Mouse (Mus musculus) left cerebral cortex, postnatal 36 days (tissue): ENCODE results near the gene Nectin1. TPM values are rescaled to one million over a fixed set of nuclear protein-coding genes. Genes with fewer than 3 reads are reported as not detected.

ENCODE experiments used
- DNase-seq, 2 experiments: peaks; one replicate each; pipeline ENCODE4 v3.0.0; 2021 to 2022; ENCODE audit warnings: low spot score in 2 of 2, mixed read lengths in 1 of 2
- intact Hi-C: fragments of 180-260 bp; cut with DNase I; formaldehyde crosslinking; loops from one replicate; pipeline ENCODE4 v1.15.1; 2025
- total RNA-seq, 2 experiments: library from RNA; stranded (reverse); gene quantifications; 2 replicates each; pipeline ENCODE4 v1.2.3; 2021

Nectin1 gene
- total RNA-seq, 2 experiments from 2014 or later, result 84.8 to 103 TPM

- intact Hi-C loops, result loop anchor here (10.0 kb wide), 1 partner anchor 509 kb away; no protein-coding TSS in a partner anchor
- DNase-seq, result no peak
Measured at GRCm38 (mm10) chr9:43843711-43844127, 99.9 kb downstream of the Nectin1 start.

DNA sequence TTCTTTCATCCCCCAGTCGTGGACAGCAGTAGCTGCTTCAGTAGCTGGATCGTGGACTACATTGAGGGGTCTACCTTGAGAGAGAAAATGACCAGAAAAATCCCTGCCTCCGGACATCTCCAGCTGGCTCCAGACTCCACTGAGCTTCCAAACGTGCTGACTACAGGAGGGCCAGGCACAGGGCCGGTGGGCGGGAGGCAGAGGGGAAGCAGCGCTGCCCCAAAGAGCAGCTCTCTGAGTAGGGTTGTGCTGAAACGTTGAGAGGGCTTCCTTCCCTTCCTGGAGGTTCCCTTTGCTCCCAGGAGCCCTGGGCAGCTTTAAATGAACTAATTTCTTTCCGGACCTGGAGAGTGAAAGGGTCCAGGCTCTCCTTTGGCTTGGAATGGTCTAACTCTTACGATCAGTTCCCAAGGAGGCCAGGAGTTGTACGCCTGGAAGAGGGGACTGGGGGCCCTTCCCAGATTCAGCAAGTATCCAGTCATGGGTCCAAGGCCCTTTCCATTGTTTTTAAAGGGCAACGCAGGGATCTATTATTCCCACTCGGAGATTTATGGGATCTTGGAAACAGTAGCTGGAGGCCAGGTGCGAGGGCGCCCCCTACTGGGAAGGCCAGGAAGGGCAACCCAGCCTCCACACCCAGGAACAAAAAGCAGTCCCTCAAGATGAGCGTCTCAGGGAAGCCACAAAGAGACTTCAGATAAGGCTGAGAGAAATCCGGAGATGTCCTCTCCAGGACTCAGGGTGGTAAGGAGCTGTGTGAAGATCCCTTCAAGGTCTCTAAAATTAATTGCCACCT, 102.1 kb downstream of the Nectin1 start:
- peak; percentile 53 to 54 for DNase-seq
- intact Hi-C loops, result loop anchor here (10.0 kb wide), 1 partner anchor 511 kb away; no protein-coding TSS in a partner anchor

- intact Hi-C loops, result loop anchor here (10.0 kb wide), 1 partner anchor 513 kb away; no protein-coding TSS in a partner anchor
- peak; percentile 59 to 76 for DNase-seq
Measured at GRCm38 (mm10) chr9:43847861-43848260, 104.1 kb downstream of the Nectin1 start.

- DNase-seq, result no peak
Measured at GRCm38 (mm10) chr9:43850281-43850680, 106.5 kb downstream of the Nectin1 start.

GRCm38 (mm10) chr9:43851154-43851553, 107.4 kb downstream of the Nectin1 start:
- intact Hi-C loops, result no loop called here
- no peak for DNase-seq

More at GRCm38 (mm10) chr9:43850281-43850680, 106.5 kb downstream of the Nectin1 start:
- intact Hi-C loops, result no loop called here

GRCm38 (mm10) chr9:43855887-43856286, 112.1 kb downstream of the Nectin1 start:
- intact Hi-C loops, result no loop called here

More at GRCm38 (mm10) chr9:43855887-43856286, 112.1 kb downstream of the Nectin1 start:
- no peak for DNase-seq
